Mouse (Mus musculus) 3T3-L1 (cell line): ENCODE data around the gene Slc6a15.

ENCODE experiments used
- DNase-seq: peaks from one replicate; pipeline ENCODE4 v3.0.0-alpha.2; 2015; ENCODE audit warnings: low read depth, low spot score

Slc6a15 gene

DNA sequence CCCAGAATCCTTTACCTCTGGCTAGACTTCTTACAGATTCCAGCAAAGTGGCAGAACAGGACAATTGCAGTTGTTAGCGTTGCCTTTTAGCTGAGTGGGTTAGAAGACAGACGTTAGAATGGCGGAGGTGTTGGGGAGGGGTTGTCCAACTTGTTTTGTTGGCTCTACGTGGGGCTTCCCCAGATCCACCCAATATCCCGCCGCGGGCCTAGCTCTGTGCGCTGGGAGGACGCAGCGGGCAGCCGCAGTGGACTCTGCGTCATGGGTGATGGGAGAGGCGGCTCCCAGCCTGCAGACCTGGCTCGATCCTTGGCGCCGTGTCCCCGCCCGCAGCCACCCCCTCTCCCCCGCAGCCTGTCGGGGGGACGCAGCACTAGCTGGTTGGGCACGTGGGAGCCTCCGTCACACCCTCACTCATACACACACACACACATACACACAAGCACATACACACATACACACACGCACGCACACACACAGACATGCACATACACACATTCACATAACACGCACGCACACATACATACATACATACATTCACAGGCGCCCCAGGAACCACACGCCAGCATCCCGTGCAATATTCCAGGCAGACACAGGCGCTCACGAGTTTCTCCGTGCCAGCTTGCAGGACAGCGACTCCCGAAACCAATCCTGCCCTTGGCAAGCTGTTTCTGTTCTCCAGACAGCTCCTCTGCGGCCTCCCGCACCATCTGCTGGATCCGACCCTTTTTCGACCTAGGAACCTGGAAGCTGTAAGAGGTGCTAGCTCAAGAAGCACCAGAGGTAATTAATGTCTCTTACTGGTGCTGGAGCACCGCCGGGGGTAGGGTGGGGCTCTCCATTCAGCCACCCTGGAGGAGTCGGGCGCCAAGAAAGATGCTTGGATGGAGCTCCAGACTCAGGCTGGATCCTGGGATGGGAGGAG, at the start of gene Slc6a15:
TSS of gene Slc6a15 (plus strand) at position 413 of the 925 bp plus-strand sequence.
- no peak for DNase-seq

DNA sequence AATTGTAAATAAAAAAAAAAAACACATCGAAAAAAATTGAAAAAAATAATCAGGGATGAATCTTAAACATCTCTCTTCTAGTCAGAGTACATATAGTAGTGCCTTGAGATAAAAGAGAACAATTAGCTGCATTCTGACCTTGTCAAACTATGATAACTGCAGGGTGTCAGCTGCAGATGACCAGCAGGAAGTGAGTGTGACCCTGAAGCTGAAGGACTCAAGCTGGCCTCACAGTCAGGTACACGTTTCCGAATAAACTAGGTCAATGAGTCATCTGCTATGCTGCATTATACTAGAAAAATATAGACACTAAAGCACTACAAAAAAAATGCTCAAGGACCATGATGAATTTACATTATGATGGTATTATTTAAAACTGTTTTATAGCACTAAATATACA, 45.6 kb upstream of the Slc6a15 start:
- DNase-seq, result no peak

DNA sequence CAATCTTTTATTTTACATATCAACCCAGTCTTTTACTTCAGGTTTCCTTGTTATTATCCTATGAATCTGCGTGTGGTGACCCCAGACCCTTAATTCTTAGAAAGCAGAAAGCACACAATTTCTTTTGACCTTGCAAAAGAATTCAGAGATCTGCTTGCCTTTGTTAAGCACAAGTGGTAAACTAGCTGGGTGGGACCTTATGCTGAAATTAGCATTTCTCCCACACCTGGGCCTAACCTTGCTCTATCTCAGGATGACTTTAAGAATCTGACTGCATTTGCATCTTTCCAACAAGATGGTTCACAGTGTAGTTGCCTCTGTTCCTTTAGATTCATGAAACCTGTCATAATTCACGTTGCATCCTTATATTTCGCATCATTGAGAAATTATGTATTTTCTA, 44.2 kb upstream of the Slc6a15 start:
- DNase-seq, result no peak

DNA sequence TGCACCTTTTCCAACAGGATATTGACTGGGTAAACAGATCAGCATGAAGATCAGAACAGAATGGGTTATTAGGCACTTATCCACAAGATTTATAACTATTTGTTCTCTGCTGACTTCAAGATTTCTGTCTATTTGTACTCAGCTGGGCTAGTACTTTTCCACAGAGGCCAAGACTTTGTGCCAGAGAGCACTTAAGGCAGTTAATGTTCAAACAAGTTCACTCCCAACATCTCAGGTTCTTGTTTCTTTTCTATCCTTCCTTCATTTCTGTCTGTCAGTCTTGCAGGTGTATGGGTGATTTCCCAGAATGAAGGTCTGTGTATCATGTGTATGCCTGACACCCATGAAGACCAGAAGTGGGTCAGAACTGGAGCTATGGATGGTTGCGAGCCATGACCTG, 33.3 kb upstream of the Slc6a15 start:
- DNase-seq, result no peak

DNA sequence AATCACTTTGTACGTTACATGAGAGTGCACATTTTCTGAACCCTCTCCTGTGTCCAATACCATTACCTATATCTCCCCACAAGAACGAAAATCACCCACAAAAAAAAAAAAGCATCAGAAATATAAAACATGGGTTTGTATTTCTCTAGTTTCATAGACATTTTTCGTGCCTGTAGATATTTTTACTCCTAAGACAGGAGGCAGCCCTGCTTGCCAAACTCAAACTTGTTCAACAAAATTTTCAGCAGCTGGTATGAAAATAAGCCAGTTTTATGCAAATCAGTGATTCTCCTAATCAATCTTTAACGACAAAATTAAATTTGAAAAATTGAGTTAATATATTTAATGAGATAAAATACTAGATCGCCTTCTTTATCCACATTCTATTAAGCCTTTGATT, 27.7 kb upstream of the Slc6a15 start:
- no peak for DNase-seq

DNA sequence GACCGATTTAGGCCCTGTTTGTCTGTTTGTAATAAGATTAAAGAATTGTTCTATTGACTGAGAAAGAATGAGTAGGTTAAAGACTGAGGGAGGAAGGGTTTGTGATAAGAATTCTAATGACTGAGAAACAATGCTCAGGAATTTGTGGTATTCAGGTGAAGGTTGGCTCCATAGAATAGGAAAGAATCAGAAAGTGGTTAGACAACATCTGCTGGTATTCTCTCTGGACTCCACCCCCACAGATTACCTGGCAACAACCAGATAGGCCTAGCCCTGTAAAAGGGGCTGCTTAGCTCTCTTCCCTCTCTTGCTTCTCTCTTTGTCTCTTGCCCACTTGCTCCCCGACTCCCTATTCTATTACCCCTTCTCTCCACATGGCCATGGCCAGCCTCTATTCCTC, 20.8 kb upstream of the Slc6a15 start:
- no peak for DNase-seq

DNA sequence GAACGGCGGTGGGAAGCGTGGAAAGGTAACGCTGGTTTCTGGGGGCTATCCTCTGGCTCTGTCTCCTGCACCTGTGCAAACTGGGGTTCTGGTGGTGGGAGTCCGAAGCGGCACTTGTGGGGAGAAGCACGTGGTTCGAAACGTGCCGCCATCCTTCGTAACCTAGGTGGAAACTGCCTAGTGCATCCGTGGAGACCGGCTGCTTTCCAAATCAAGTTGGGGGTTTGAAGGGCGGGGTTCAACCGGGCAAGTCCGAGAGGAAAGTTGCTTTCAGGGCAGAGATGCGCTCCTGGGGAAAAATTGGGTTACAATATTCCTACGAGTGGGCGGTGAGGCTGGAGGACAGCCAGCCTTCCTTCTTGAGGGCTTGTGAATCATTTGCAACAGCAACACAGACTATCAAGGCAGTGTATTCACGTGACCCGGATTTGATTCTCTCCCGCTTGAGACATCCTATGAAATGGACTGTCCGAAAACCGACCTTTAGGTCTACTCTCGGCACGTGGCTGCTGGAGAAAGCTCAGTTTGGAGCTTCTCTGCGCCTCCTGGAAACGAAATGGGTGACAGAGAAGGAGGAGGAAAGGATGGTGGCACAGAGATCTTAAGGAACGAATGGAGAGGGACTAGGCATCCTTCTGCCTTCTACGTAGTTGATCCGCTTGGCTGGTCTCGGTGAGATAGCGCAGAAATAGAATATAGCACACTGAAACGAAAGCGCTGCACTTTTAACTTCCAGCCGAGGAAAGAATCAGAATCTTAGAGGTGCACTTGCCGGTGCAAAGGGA, 905 bp downstream of the Slc6a15 start:
- DNase-seq, result no peak

DNA sequence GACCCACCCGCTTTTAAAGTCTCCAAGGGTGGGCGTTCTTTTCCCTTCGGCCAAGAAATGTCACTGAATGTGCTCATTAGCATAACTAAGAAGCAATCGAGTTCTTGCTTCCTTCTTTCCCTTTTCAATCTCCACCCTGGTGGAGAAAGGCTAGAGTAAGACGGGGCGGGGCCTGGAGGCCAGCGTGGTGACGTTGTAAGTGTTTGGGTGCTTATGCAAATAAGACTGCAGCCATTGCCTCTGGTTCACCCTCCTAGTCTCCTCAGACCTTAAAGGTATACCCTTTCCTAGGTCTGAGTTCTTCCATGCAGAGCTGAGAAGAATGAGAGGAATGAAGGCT, 1.5 kb downstream of the Slc6a15 start:
- DNase-seq, result no peak

DNA sequence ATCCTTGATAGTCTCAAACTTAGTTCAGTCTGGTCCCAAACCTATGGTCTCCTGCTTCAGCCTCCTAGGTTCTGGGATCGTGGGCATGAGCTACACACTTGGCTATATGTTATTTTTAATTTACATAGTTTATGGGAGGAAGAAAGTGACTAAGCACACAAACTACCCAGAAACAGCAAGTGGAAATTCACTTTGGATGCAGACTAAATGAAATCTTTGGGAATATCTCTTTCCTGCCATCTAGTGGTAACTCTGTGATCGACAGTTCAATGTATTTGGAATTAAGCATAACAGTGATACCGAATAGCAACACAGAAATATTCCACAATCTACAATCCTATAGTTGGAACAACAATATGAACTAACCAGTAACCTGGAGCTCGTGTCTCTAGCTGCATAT, 34.6 kb downstream of the Slc6a15 start:
- peak; percentile 60 for DNase-seq

DNA sequence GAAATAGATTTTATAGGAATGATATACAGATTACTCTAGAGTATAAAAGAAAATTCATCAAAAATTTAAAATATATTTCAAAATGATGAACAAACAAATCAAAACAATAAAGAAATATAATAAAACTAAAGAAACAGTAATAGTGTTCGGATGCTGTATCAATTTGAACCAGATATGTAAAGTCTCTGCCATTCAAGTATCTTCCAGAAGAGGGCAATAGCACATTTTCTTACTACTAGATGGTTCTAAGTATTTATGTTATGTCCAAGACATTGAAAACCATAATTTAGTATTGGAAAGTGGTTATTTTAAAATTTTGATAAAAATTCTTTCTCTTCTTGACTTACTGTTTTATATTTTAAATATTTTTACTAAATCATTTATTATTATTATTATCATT, 60.1 kb downstream of the Slc6a15 start:
- DNase-seq, result peak; percentile 2

DNA sequence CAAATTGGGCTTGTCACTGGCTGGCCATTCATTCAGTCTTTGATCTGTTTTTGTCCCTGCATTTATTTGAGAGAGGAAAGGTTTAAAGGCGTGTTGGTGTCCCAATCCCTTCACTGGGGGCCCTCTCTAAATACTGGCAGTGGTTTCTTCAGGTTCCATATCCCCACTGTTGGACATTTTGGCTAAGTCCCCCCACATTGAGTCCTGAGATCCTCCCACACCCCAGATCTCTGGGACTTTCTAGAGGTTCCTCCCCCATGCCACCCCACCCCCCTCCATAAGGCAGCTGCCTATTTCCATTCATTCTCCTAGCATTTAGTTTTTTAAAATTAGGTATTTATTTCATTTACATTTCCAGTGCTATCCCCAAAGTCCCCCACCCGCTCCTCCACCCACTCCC, 75.0 kb downstream of the Slc6a15 start:
- no peak for DNase-seq

DNA sequence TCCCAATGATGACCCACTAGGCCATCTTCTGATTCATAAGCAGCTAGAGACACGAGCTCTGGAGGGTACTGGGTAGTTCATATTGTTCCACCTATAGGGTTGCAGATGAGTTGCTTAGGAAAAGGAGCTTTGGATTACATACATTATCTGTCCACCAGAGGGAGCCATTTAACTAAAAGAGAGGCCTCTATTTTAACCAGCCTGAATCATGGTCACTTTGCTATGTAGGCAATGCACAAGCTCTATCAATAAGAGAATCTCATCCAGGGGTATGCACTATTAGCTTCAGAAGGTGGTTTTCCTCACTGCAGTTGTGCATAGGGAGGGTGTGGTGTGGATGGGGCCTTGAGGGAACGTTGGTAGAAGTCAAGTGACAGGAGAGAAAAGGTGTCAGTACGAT, 75.5 kb downstream of the Slc6a15 start:
- DNase-seq, result peak; percentile 72

DNA sequence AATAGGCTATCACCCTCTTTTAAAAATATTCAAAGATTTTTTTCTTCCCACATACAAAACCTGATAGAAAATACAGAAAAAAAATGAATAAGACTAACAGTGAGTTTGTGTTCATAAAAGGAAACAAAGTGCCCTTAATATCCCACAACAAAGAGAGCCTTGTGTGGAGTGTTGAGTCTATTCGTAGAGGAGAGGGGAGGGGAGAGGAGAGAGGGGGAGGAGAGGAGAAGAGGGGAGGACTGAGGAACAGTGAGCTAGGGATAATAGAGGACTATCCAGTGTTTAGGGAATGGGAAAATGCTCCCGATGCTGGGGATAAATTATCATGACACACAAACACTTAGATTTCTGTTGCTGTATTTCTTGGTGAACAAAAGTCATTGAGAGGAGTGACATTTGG, 80.8 kb downstream of the Slc6a15 start:
- no peak for DNase-seq

DNA sequence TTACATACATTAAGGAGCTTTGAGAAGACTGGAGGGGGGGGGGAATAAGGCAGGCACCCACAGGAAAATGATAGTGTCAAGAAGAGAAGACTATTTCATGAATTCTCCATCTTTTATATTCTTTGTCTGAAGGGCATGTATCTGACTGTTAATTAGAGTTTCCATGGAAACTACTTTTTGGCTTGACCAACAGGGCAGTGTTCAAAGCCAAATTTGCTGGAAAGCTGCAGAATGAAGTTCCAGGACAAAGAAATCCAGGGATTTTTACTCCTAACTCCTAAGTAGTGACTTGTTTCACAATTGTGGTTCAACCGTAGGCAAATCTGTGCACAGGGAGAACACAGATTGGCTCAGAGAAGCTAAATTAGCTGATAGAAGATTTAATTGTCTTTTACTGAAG, 90.3 kb downstream of the Slc6a15 start:
- no peak for DNase-seq
